Mouse (Mus musculus) splenic B cell, adult 2 months (primary cell): Measurements from ENCODE around the gene Map3k13.

ENCODE experiments used
- DNase-seq: peaks from one replicate; pipeline ENCODE4 v3.0.0-alpha.2; 2011; ENCODE audit warnings: low read depth, low spot score
- H3K27me3 ChIP-seq: 2 replicates; pipeline ENCODE4 v1.6.1; 2012; ENCODE audit warnings: mild to moderate bottlenecking, low read length, moderate library complexity, mixed read lengths; ENCODE audit not compliant: control insufficient read depth, poor library complexity, insufficient read depth, severe bottlenecking
- H3K36me3 ChIP-seq: 2 replicates; pipeline ENCODE4 v1.6.1; 2012; ENCODE audit warnings: mild to moderate bottlenecking, low read length, moderate library complexity, mixed read lengths; ENCODE audit not compliant: control insufficient read depth, poor library complexity, insufficient read depth, severe bottlenecking

Map3k13 gene

GRCm38 (mm10) chr16:21970536-21970935 is 176.4 kb downstream of the Map3k13 start:
- no peaks in the 10 kb centered on the region for H3K36me3 ChIP-seq
- no peaks in the 10 kb centered on the region for H3K27me3 ChIP-seq
- no peak for DNase-seq

GRCm38 (mm10) chr16:21971446-21971845 is 177.3 kb downstream of the Map3k13 start:
- no peak for DNase-seq
- H3K36me3 ChIP-seq, result no peaks in the 10 kb centered on the region

GRCm38 (mm10) chr16:21976203-21976602 is 182.1 kb downstream of the Map3k13 start:
- no peak for DNase-seq
- no peaks in the 10 kb centered on the region; the same call in 1 of the 2 replicates for H3K27me3 ChIP-seq
- no peaks in the 10 kb centered on the region for H3K36me3 ChIP-seq

More at GRCm38 (mm10) chr16:21971446-21971845, 177.3 kb downstream of the Map3k13 start:
- H3K27me3 ChIP-seq, result no peaks in the 10 kb centered on the region

- Histone ChIP-seq H3K36me3 (no peaks in the 10 kb centered on the region), H3K27me3 (no peaks in the 10 kb centered on the region; the same call in 1 of the 2 replicates)
- no peak for DNase-seq
Measured at GRCm38 (mm10) chr16:21977347-21977746, 183.2 kb downstream of the Map3k13 start.
